Mouse (Mus musculus) CH12.LX (cell line): ENCODE data around the gene Net1. TPM values are rescaled to one million over a fixed set of nuclear protein-coding genes. Genes with fewer than 3 reads are reported as not detected.

Source experiments
- DNase-seq: peaks from one replicate; pipeline ENCODE4 v3.0.0-alpha.2; 2013; ENCODE audit errors: extremely low read depth
- H3K27ac ChIP-seq: 2 replicates; pipeline ENCODE4 v1.5.1; 2012; ENCODE audit warnings: low read depth, mild to moderate bottlenecking, control low read depth, moderate library complexity; ENCODE audit not compliant: insufficient read depth
- H3K27me3 ChIP-seq: replicated peaks from 2 replicates; pipeline ENCODE3; 2012; ENCODE audit warnings: inconsistent platforms
- H3K36me3 ChIP-seq, 2 experiments: replicated peaks in 1 of 2; 2 replicates each; pipeline versions ENCODE3 to v1.6.1; 2012; ENCODE audit warnings: inconsistent platforms in 1 of 2, low read length in 1 of 2, mild to moderate bottlenecking in 1 of 2, mixed read lengths in 1 of 2, moderate library complexity in 1 of 2; ENCODE audit not compliant: control insufficient read depth in 1 of 2, insufficient read depth in 1 of 2
- H3K4me1 ChIP-seq, 2 experiments: 2 replicates each; pipeline ENCODE4 v1.6.1; 2012; ENCODE audit warnings: inconsistent platforms in 1 of 2, moderate library complexity in 1 of 2; ENCODE audit not compliant: insufficient read depth in 2 of 2, control insufficient read depth in 1 of 2
- H3K4me2 ChIP-seq: 2 replicates; pipeline ENCODE4 v1.6.1; 2012; ENCODE audit warnings: low read depth, mild to moderate bottlenecking, control low read depth; ENCODE audit not compliant: poor library complexity, insufficient read depth, severe bottlenecking
- H3K4me3 ChIP-seq, 3 experiments: fragments of 150-350 bp in 1 of 3; sonication (generic) in 1 of 3; replicated peaks in 1 of 3; 2 replicates each; pipeline versions ENCODE3 to v1.5.1; 2011 to 2012; ENCODE audit warnings: low read depth in 2 of 3, low read length in 2 of 3, mild to moderate bottlenecking in 2 of 3, moderate library complexity in 2 of 3, control low read depth in 1 of 3, improper control_type of control experiment in 1 of 3, inconsistent platforms in 1 of 3, mixed read lengths in 1 of 3; ENCODE audit not compliant: poor library complexity in 1 of 3
- H3K79me2 ChIP-seq: replicated peaks from 2 replicates; pipeline ENCODE4 v1.6.1; 2012; ENCODE audit warnings: mild to moderate bottlenecking, moderate library complexity; ENCODE audit not compliant: control insufficient read depth, poor library complexity, insufficient read depth, severe bottlenecking; ENCODE audit errors: extremely low read depth
- H3K9ac ChIP-seq: 2 replicates; pipeline ENCODE4 v1.6.1; 2012; ENCODE audit warnings: low read depth, mild to moderate bottlenecking, control low read depth, moderate library complexity; ENCODE audit not compliant: insufficient read depth
- H3K9me3 ChIP-seq: replicated peaks from 2 replicates; pipeline ENCODE3; 2012; ENCODE audit warnings: low read length, inconsistent platforms, mixed read lengths
- BHLHE40 ChIP-seq: IDR thresholded peaks from 2 replicates; pipeline ENCODE4 v1.6.1; 2011; ENCODE audit warnings: mild to moderate bottlenecking, low read depth, low read length, improper control_type of control experiment
- CTCF ChIP-seq, 2 experiments: IDR thresholded peaks in 1 of 2; conservative IDR thresholded peaks in 1 of 2; 2 replicates each; pipeline ENCODE4 v1.5.1; 2011 to 2012; ENCODE audit warnings: low read depth in 2 of 2, low read length in 2 of 2, improper control_type of control experiment in 1 of 2, inconsistent platforms in 1 of 2, mild to moderate bottlenecking in 1 of 2, moderate library complexity in 1 of 2
- ELF1 ChIP-seq: IDR thresholded peaks from 2 replicates; pipeline ENCODE4 v1.6.1; 2014; ENCODE audit warnings: low read depth, mild to moderate bottlenecking, inconsistent platforms, low read length, improper control_type of control experiment
- GABPA ChIP-seq: IDR thresholded peaks from 2 replicates; pipeline ENCODE4 v1.6.1; 2012; ENCODE audit warnings: low read depth, low read length, improper control_type of control experiment, inconsistent platforms; ENCODE audit not compliant: insufficient replicate concordance
- MAFK ChIP-seq: IDR thresholded peaks from 2 replicates; pipeline ENCODE4 v1.6.1; 2011; ENCODE audit warnings: low read length, improper control_type of control experiment; ENCODE audit not compliant: insufficient replicate concordance
- NRF1 ChIP-seq: IDR thresholded peaks from 2 replicates; pipeline ENCODE4 v1.6.1; 2014; ENCODE audit warnings: low read depth, mild to moderate bottlenecking, inconsistent platforms, low read length, improper control_type of control experiment, moderate library complexity
- TCF12 ChIP-seq: IDR thresholded peaks from 2 replicates; pipeline ENCODE4 v1.6.1; 2014; ENCODE audit warnings: low read depth, mild to moderate bottlenecking, inconsistent platforms, low read length, improper control_type of control experiment
- ZKSCAN1 ChIP-seq: IDR thresholded peaks from 2 replicates; pipeline ENCODE4 v1.6.1; 2012; ENCODE audit warnings: low read depth, inconsistent platforms, low read length, improper control_type of control experiment, borderline replicate concordance
- ZMIZ1 ChIP-seq: IDR thresholded peaks from 2 replicates; pipeline ENCODE4 v1.6.1; 2012; ENCODE audit warnings: low read depth, mild to moderate bottlenecking, inconsistent platforms, low read length, improper control_type of control experiment
- dilution Hi-C: fragments of 300-500 bp; cut with MboI; formaldehyde crosslinking; loops from 2 replicates; pipeline ENCODE4 v1.14.3; 2020; ENCODE audit warnings: low sequenced_read_pairs; ENCODE audit not compliant: extremely low pct_unique_long_range_greater_than_20kb, extremely low pct_ligation_motif_present
- in situ Hi-C: fragments of 300-500 bp; cut with MboI; formaldehyde crosslinking; loops from 3 replicates; pipeline ENCODE4 v1.14.3; 2019; ENCODE audit warnings: low sequenced_read_pairs, low pct_ligation_motif_present, low pct_unique_long_range_greater_than_20kb, mixed read lengths
- polyA plus RNA-seq: library from polyadenylated mRNA; unstranded; fragments of >175 nt; gene quantifications from 2 replicates; pipeline ENCODE4 v1.2.1, GENCODE M21; 2012; ENCODE audit warnings: low read depth; ENCODE audit not compliant: insufficient read length
- total RNA-seq, 2 experiments: library from RNA; depleted of rRNA; stranded (reverse); fragments of 300-350 nt in 1 of 2; fragments of >200 nt in 1 of 2; gene quantifications; 2 replicates each; pipeline ENCODE4 v1.2.3; 2012 to 2014

Net1 gene
- total and polyA plus RNA-seq, 3 experiments = 15.7 to 46.4 (median 22.7) TPM

DNA sequence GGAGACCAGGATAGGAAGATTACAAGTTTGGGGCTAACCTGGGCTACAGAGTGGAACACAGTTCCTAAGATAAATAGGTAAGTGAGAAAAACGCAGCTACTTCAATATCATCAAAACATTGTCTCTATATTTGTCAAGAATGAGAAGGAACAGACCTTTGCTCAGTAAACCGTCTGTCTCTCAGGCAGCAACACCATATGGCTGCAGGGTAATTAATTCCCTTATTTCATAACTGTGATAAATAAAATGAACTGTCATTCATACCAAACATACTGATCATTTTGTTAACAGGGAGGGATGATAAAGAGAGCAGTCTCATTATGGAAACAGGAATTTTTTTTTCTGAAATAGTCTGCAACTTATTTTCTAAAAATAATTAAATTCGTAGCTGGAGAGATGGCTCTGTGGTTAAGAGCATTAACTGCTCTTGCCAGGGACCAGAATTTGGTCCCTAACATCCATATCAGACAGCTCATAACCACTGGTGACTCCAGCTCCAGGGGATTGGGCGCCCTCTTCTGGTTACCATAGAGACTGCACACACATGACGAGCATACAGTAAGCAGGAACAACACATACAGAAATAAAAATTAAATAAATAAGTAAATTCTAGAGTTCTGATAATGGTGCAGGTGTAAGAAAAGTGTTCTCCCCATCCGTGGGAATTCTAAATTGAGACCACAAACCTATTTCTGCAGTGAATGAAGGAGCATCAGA lies 33.3 kb upstream of the Net1 start:
- peak; percentile 7 for DNase-seq
- dilution Hi-C loops = no loop called here

DNA sequence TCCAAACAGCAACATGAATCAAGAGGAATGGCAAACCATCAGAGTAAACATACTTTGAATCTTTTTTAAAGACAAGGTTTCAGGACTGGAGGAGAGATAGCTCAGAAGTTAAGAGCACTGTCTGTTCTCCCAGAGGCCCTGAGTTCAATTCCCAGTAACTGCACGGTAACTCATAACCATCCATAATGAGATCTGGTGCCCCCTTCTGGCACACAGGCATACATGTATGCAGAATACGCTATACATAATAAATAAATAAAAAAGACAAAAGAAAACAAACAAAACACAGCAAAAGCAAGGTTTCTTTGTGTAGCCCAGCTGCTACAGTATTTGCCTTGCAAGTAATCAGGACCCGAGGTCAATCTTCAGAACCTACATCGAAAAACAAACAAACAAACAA lies 31.5 kb upstream of the Net1 start:
- in situ Hi-C loops (no loop called here), dilution Hi-C loops (no loop called here)
- DNase-seq = no peak

More for the DNA sequence above, 33.3 kb upstream of the Net1 start:
- H3K36me3 ChIP-seq = no peaks in the 10 kb centered on the region
- H3K4me3 ChIP-seq = no peak overlapping the region
- no peaks in the 10 kb centered on the region for H3K9me3 ChIP-seq
- H3K4me2 ChIP-seq = no peak overlapping the region
- no peaks in the 10 kb centered on the region for H3K4me1 ChIP-seq
- in situ Hi-C loops = no loop called here
- no peaks in the 10 kb centered on the region for H3K27me3 ChIP-seq
- H3K9ac ChIP-seq = no peak overlapping the region
- no peak overlapping the region for H3K27ac ChIP-seq
- TF ChIP-seq TCF12 = no peak
- TF ChIP-seq CTCF (conservative IDR thresholded peaks at IDR 0.05 in 1 of 2, IDR thresholded peaks at IDR 0.05 in 1 of 2; ENCODE audit: low read depth in 2 of 2, low read length in 2 of 2) = 0 out of 4 replicates have a peak, but pooled peaks of 1 of the 2 experiments have one; percentile 22
- H3K79me2 ChIP-seq = no peaks in the 10 kb centered on the region

DNA sequence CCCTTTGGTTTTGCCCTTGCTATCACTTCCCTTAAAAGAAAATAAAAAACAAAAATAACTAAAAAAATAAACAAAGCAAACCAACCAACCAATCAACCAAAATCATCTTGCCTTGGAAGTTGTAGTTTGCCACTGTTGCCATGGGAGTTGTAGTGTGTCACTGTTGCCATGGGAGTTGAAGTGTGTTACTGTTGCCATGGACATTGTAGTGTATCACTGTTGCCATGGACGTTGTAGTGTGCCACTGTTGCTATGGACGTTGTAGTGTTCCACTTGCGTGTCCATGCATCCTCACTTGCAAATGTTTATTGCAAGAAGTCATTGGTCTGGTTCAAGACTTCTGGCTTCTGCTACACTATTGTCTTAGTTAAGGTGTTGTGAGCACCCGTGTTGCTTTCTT lies 29.2 kb upstream of the Net1 start:
- Histone ChIP-seq H3K36me3 (no peaks in the 10 kb centered on the region), H3K4me2 (no peak overlapping the region), H3K9me3 (no peaks in the 10 kb centered on the region), H3K4me1 (no peaks in the 10 kb centered on the region), H3K4me3 (no peak overlapping the region), H3K9ac (no peak overlapping the region), H3K27me3 (no peaks in the 10 kb centered on the region), H3K79me2 (no peaks in the 10 kb centered on the region), H3K27ac (no peak overlapping the region)
- no peak for DNase-seq
- dilution Hi-C loops = no loop called here
- in situ Hi-C loops = no loop called here
- TF ChIP-seq NRF1 (no peak), GABPA (no peak), ELF1 (no peak), ZKSCAN1 (no peak), MAFK (no peak), ZMIZ1 (no peak)

More for the DNA sequence above, 31.5 kb upstream of the Net1 start:
- H3K9me3 ChIP-seq = no peaks in the 10 kb centered on the region
- H3K27ac ChIP-seq = no peak overlapping the region
- no peak overlapping the region for H3K4me2 ChIP-seq
- TF ChIP-seq BHLHE40 = no peak
- TF ChIP-seq CTCF (conservative IDR thresholded peaks at IDR 0.05 in 1 of 2, IDR thresholded peaks at IDR 0.05 in 1 of 2; ENCODE audit: low read depth in 2 of 2, low read length in 2 of 2) = peak in 1 of 2 experiments; percentile 35; a peak in 2 of 4 replicates
- H3K79me2 ChIP-seq = no peaks in the 10 kb centered on the region
- no peaks in the 10 kb centered on the region for H3K36me3 ChIP-seq
- H3K27me3 ChIP-seq = no peaks in the 10 kb centered on the region
- no peaks in the 10 kb centered on the region for H3K4me1 ChIP-seq
- H3K4me3 ChIP-seq = no peak overlapping the region
- H3K9ac ChIP-seq = no peak overlapping the region
